16 mouse cellular contexts compared by ENCODE assay signal in the genomic region with DNA sequence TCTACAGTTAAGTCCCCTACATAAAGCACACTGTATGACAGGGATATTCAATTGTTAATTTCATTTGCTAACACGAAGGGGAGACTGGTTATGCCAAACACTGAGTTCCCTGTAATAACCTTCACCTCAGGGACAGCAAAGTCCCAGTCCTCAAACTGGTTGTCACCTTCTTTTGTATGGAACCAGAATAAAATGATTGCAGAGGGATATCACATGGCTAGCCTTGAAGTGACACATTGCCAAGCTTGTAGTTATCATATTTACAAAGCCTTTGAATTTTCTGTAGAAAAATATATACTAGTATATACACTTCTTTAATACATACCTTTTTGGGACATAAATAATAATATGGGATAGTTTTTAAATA.
A peak's percentile ranks its signal among the peaks of the same experiment; 100 is the strongest.
DNase-seq lines count a peak whose midpoint lies in the region; ATAC-seq and TF ChIP-seq lines count a peak whose summit lies in the region.
"Had no signal": no experiment of that assay in that cellular context is flagged by ENCODE, and none has a peak within 500 bp of the region (broad histone marks: within the 10 kb centered on the region; RNA-seq: fewer than 3 reads in every experiment).

No protein-coding gene starts in this region.

- H3K4me3 ChIP-seq in embryonic facial prominence, embryonic 12.5 days, result no peak overlapping the region
- no peak overlapping the region for H3K4me3 ChIP-seq in embryonic facial prominence, embryonic 10.5 days
- peak overlapping the region; percentile 17; the same call in 1 of the 2 replicates for H3K4me3 ChIP-seq in forebrain, embryonic 16.5 days (replicated peaks; ENCODE audit: low read length)
- peak overlapping the region; percentile 62 for H3K4me3 ChIP-seq in hindbrain, postnatal 0 days (ENCODE audit: low read length)
- H3K4me3 ChIP-seq in neural tube, embryonic 12.5 days, result no peak overlapping the region
- no peak overlapping the region for H3K4me3 ChIP-seq in heart, embryonic 11.5 days (ENCODE audit: low read depth, low read length)
- H3K4me3 ChIP-seq: heart, embryonic 10.5 days had no signal

- no peaks in the 10 kb centered on the region for H3K9me3 ChIP-seq in embryonic facial prominence, embryonic 12.5 days
- H3K9me3 ChIP-seq in embryonic facial prominence, embryonic 10.5 days, result no peaks in the 10 kb centered on the region
- no peaks in the 10 kb centered on the region for H3K9me3 ChIP-seq in forebrain, embryonic 16.5 days (ENCODE audit: control insufficient read depth, low read length)
- H3K9me3 ChIP-seq in hindbrain, postnatal 0 days (ENCODE audit: low read length), result no peaks in the 10 kb centered on the region
- H3K9me3 ChIP-seq in neural tube, embryonic 12.5 days, result no peaks in the 10 kb centered on the region
- no peaks in the 10 kb centered on the region for H3K9me3 ChIP-seq in heart, embryonic 11.5 days (replicated peaks; ENCODE audit: control insufficient read depth, low read length)
- H3K9me3 ChIP-seq: heart, embryonic 10.5 days had no signal

- no peak overlapping the region for H3K4me2 ChIP-seq in embryonic facial prominence, embryonic 12.5 days (replicated peaks)
- peak overlapping the region; percentile 58 for H3K4me2 ChIP-seq in forebrain, embryonic 16.5 days (ENCODE audit: low read length)
- peak overlapping the region; percentile 62 for H3K4me2 ChIP-seq in hindbrain, postnatal 0 days (ENCODE audit: low read depth, low read length)
- peak overlapping the region; percentile 58 for H3K4me2 ChIP-seq in neural tube, embryonic 12.5 days (replicated peaks)
- H3K4me2 ChIP-seq in heart, embryonic 11.5 days, result no peak overlapping the region

- H3K4me1 ChIP-seq in embryonic facial prominence, embryonic 12.5 days, result 0 out of 2 replicates have a peak, but pooled peaks cover 9% of the 10 kb centered on the region
- peaks cover 20% of the 10 kb centered on the region for H3K4me1 ChIP-seq in embryonic facial prominence, embryonic 10.5 days
- peaks cover 25% of the 10 kb centered on the region for H3K4me1 ChIP-seq in forebrain, embryonic 16.5 days (replicated peaks; ENCODE audit: control insufficient read depth, insufficient read depth, low read length)
- peaks cover 9% of the 10 kb centered on the region; the same call in 1 of the 2 replicates for H3K4me1 ChIP-seq in hindbrain, postnatal 0 days (ENCODE audit: insufficient read depth, low read length)
- peaks cover 26% of the 10 kb centered on the region for H3K4me1 ChIP-seq in neural tube, embryonic 12.5 days
- no peaks in the 10 kb centered on the region for H3K4me1 ChIP-seq in heart, embryonic 11.5 days (ENCODE audit: control insufficient read depth, insufficient read depth, low read length)
- H3K4me1 ChIP-seq: heart, embryonic 10.5 days had no signal

- H3K9ac ChIP-seq in embryonic facial prominence, embryonic 12.5 days, result no peak overlapping the region
- H3K9ac ChIP-seq in forebrain, embryonic 16.5 days (replicated peaks; ENCODE audit: low read depth, low read length), result peak overlapping the region; percentile 50
- H3K9ac ChIP-seq in hindbrain, postnatal 0 days (replicated peaks; ENCODE audit: low read length), result peak overlapping the region; percentile 82
- no peak overlapping the region for H3K9ac ChIP-seq in neural tube, embryonic 12.5 days
- H3K9ac ChIP-seq in heart, embryonic 11.5 days (ENCODE audit: low read depth, low read length), result no peak overlapping the region

- no peak overlapping the region for H3K27ac ChIP-seq in embryonic facial prominence, embryonic 12.5 days
- no peak overlapping the region for H3K27ac ChIP-seq in embryonic facial prominence, embryonic 10.5 days (replicated peaks)
- H3K27ac ChIP-seq in forebrain, embryonic 16.5 days (ENCODE audit: low read length), result peak overlapping the region; percentile 96
- H3K27ac ChIP-seq in hindbrain, postnatal 0 days, result peak overlapping the region; percentile 94
- peak overlapping the region; percentile 43 for H3K27ac ChIP-seq in neural tube, embryonic 12.5 days
- H3K27ac ChIP-seq in heart, embryonic 11.5 days (ENCODE audit: low read depth, low read length), result no peak overlapping the region
- H3K27ac ChIP-seq: heart, embryonic 10.5 days; macrophage had no signal

- TF ChIP-seq CTCF in hindbrain, postnatal 0 days (IDR thresholded peaks at IDR 0.05; ENCODE audit: low read depth), result no peak

- H3K27me3 ChIP-seq in embryonic facial prominence, embryonic 12.5 days, result no peaks in the 10 kb centered on the region
- H3K27me3 ChIP-seq in embryonic facial prominence, embryonic 10.5 days (replicated peaks; ENCODE audit: low read depth, poor library complexity, severe bottlenecking), result no peaks in the 10 kb centered on the region
- H3K27me3 ChIP-seq in forebrain, embryonic 16.5 days (replicated peaks; ENCODE audit: control insufficient read depth, insufficient read depth, low read length), result no peaks in the 10 kb centered on the region
- no peaks in the 10 kb centered on the region for H3K27me3 ChIP-seq in hindbrain, postnatal 0 days (ENCODE audit: insufficient read depth, low read length)
- H3K27me3 ChIP-seq in neural tube, embryonic 12.5 days (replicated peaks), result no peaks in the 10 kb centered on the region
- H3K27me3 ChIP-seq in heart, embryonic 11.5 days (ENCODE audit: control insufficient read depth, insufficient read depth, low read length), result no peaks in the 10 kb centered on the region
- H3K27me3 ChIP-seq: CH12.LX had no signal

- DNase-seq in embryonic facial prominence, embryonic 10.5 days (ENCODE audit: low spot score), result no peak
- peak; percentile 26 for DNase-seq in hindbrain, postnatal 0 days (ENCODE audit: low spot score)
- no peak for DNase-seq in kidney, adult 18-20 months
- DNase-seq in frontal cortex, adult 2 months (ENCODE audit: extremely low spot score in 1 of 2, low spot score in 1 of 2), result no peak
- DNase-seq: heart, postnatal 36 days; liver; lung, adult 2 months had no signal

- 41% methylated on average over 1 of the region's 1 CpGs for WGBS in embryonic facial prominence, embryonic 12.5 days
- WGBS in embryonic facial prominence, embryonic 10.5 days, result 43% methylated on average over 1 of the region's 1 CpGs
- 4% methylated on average over 1 of the region's 1 CpGs for WGBS in forebrain, embryonic 16.5 days
- WGBS in hindbrain, postnatal 0 days, result 2% methylated on average over 1 of the region's 1 CpGs
- 24% methylated on average over 1 of the region's 1 CpGs for WGBS in neural tube, embryonic 12.5 days
- WGBS in heart, embryonic 11.5 days (ENCODE audit: insufficient replicate concordance), result 52% methylated on average over 1 of the region's 1 CpGs

- no peaks in the 10 kb centered on the region for H3K36me3 ChIP-seq in embryonic facial prominence, embryonic 12.5 days
- H3K36me3 ChIP-seq in embryonic facial prominence, embryonic 10.5 days (replicated peaks), result no peaks in the 10 kb centered on the region
- no peaks in the 10 kb centered on the region for H3K36me3 ChIP-seq in forebrain, embryonic 16.5 days (ENCODE audit: control insufficient read depth, insufficient read depth)
- no peaks in the 10 kb centered on the region for H3K36me3 ChIP-seq in hindbrain, postnatal 0 days (ENCODE audit: insufficient read depth, low read length)
- H3K36me3 ChIP-seq in neural tube, embryonic 12.5 days, result no peaks in the 10 kb centered on the region
- H3K36me3 ChIP-seq in heart, embryonic 11.5 days (ENCODE audit: control insufficient read depth, insufficient read depth, low read length), result no peaks in the 10 kb centered on the region
- H3K36me3 ChIP-seq: heart, embryonic 10.5 days had no signal

- ATAC-seq in embryonic facial prominence, embryonic 12.5 days (ENCODE audit: insufficient number of reproducible peaks, insufficient read depth, low FRiP score, low TSS enrichment), result 0 out of 2 replicates have a peak, but pooled peaks have one; percentile 28
- peak; percentile 9 for ATAC-seq in forebrain, embryonic 16.5 days
- 0 out of 2 replicates have a peak, but pooled peaks have one; percentile 2 for ATAC-seq in hindbrain, postnatal 0 days
- peak; percentile 23 for ATAC-seq in neural tube, embryonic 12.5 days (ENCODE audit: low FRiP score, low read depth)
- no peak for ATAC-seq in heart, embryonic 11.5 days (replicated peaks; ENCODE audit: insufficient number of reproducible peaks, low FRiP score, low TSS enrichment)
- ATAC-seq: activated CD4-positive, CD25-positive, alpha-beta regulatory T cell, adult 4 months; intestine, postnatal 0 days had no signal

Comparison
In these comparisons a context has a peak if more than half of its experiments do, and no peak if none do; other contexts are left out.
1. H3K27ac ChIP-seq: peak in forebrain, embryonic 16.5 days (single experiment), hindbrain, postnatal 0 days (single experiment) and neural tube, embryonic 12.5 days (single experiment); none in embryonic facial prominence, embryonic 12.5 days (single experiment), embryonic facial prominence, embryonic 10.5 days (single experiment) and heart, embryonic 11.5 days (single experiment).
2. H3K4me2 ChIP-seq: peak in forebrain, embryonic 16.5 days (single experiment), hindbrain, postnatal 0 days (single experiment) and neural tube, embryonic 12.5 days (single experiment); none in embryonic facial prominence, embryonic 12.5 days (single experiment) and heart, embryonic 11.5 days (single experiment).
3. H3K4me3 ChIP-seq: peak in forebrain, embryonic 16.5 days (single experiment) and hindbrain, postnatal 0 days (single experiment); none in embryonic facial prominence, embryonic 12.5 days (single experiment), embryonic facial prominence, embryonic 10.5 days (single experiment), neural tube, embryonic 12.5 days (single experiment) and heart, embryonic 11.5 days (single experiment).
4. H3K9ac ChIP-seq: peak in forebrain, embryonic 16.5 days (single experiment) and hindbrain, postnatal 0 days (single experiment); none in embryonic facial prominence, embryonic 12.5 days (single experiment), neural tube, embryonic 12.5 days (single experiment) and heart, embryonic 11.5 days (single experiment).